Comparison of ENCODE assay signal across 9 mouse cellular contexts in genomic region chr15:12577054-12577696, GRCm38 (mm10).
DNase-seq lines count a peak whose midpoint lies in the region; ATAC-seq and TF ChIP-seq lines count a peak whose summit lies in the region.
"Had no signal": no experiment of that assay in that cellular context is flagged by ENCODE, and none has a peak within 500 bp of the region (broad histone marks: within the 10 kb centered on the region; RNA-seq: fewer than 3 reads in every experiment).

No protein-coding gene starts in this region.

- H3K9ac ChIP-seq in forebrain, embryonic 16.5 days (replicated peaks; ENCODE audit: low read depth, low read length): no peak overlapping the region
- H3K9ac ChIP-seq in hindbrain, embryonic 12.5 days: no peak overlapping the region
- no peak overlapping the region for H3K9ac ChIP-seq in lung, postnatal 0 days (replicated peaks; ENCODE audit: low read depth)

- TF ChIP-seq CTCF in layer of hippocampus, adult 2 months (conservative IDR thresholded peaks at IDR 0.05): peak; percentile 83
- peak; percentile 68 for TF ChIP-seq CTCF in lung, postnatal 0 days (IDR thresholded peaks at IDR 0.05)

- peak; percentile 61 for DNase-seq in adrenal gland, postnatal 10 days
- DNase-seq in adrenal gland, adult 8-10 months: no peak
- DNase-seq in cerebellum, adult 18-20 months: peak; percentile 40 to 51
- peak; percentile 41 to 57 for DNase-seq in layer of hippocampus, adult 2 months (ENCODE audit: low spot score in 2 of 2)
- peak; percentile 88 for DNase-seq in lung, postnatal 0 days (ENCODE audit: low spot score)
- peak; percentile 49 to 50 for DNase-seq in right cerebral cortex, postnatal 10 days (ENCODE audit: low spot score in 2 of 2)

- H3K4me2 ChIP-seq in forebrain, embryonic 16.5 days (ENCODE audit: low read length): peak overlapping the region; percentile 25; the same call in 1 of the 2 replicates
- peak overlapping the region; percentile 23; the same call in 1 of the 2 replicates for H3K4me2 ChIP-seq in hindbrain, embryonic 12.5 days (replicated peaks)
- H3K4me2 ChIP-seq in lung, postnatal 0 days (replicated peaks; ENCODE audit: low read depth, low read length): peak overlapping the region; percentile 30; the same call in 1 of the 2 replicates

- no peaks in the 10 kb centered on the region for H3K27me3 ChIP-seq in forebrain, embryonic 16.5 days (replicated peaks; ENCODE audit: control insufficient read depth, insufficient read depth, low read length)
- H3K27me3 ChIP-seq in hindbrain, embryonic 12.5 days: no peaks in the 10 kb centered on the region
- H3K27me3 ChIP-seq in lung, postnatal 0 days (replicated peaks; ENCODE audit: insufficient read depth, low read length): no peaks in the 10 kb centered on the region

- no peaks in the 10 kb centered on the region for H3K9me3 ChIP-seq in forebrain, embryonic 16.5 days (ENCODE audit: control insufficient read depth, low read length)
- H3K9me3 ChIP-seq in hindbrain, embryonic 12.5 days (replicated peaks): no peaks in the 10 kb centered on the region
- H3K9me3 ChIP-seq in lung, postnatal 0 days (ENCODE audit: low read length): no peaks in the 10 kb centered on the region

- ATAC-seq in forebrain, embryonic 16.5 days: peak; percentile 79
- peak; percentile 81 for ATAC-seq in hindbrain, embryonic 12.5 days (ENCODE audit: low FRiP score)
- peak; percentile 46 for ATAC-seq in lung, postnatal 0 days

- no peaks in the 10 kb centered on the region for H3K36me3 ChIP-seq in forebrain, embryonic 16.5 days (ENCODE audit: control insufficient read depth, insufficient read depth)
- H3K36me3 ChIP-seq in hindbrain, embryonic 12.5 days: no peaks in the 10 kb centered on the region
- no peaks in the 10 kb centered on the region for H3K36me3 ChIP-seq in lung, postnatal 0 days (ENCODE audit: insufficient read depth, low read length)

- WGBS in forebrain, embryonic 16.5 days: 15% methylated on average over 11 of the region's 11 CpGs
- WGBS in hindbrain, embryonic 12.5 days: 22% methylated on average over 11 of the region's 11 CpGs
- 19% methylated on average over 11 of the region's 11 CpGs for WGBS in lung, postnatal 0 days

- peaks cover 8% of the 10 kb centered on the region for H3K4me1 ChIP-seq in forebrain, embryonic 16.5 days (replicated peaks; ENCODE audit: control insufficient read depth, insufficient read depth, low read length)
- H3K4me1 ChIP-seq in hindbrain, embryonic 12.5 days: peaks cover 8% of the 10 kb centered on the region
- H3K4me1 ChIP-seq in lung, postnatal 0 days (ENCODE audit: insufficient read depth, low read depth, low read length): 0 out of 2 replicates have a peak, but pooled peaks cover 5% of the 10 kb centered on the region

- TF ChIP-seq EP300 in lung, postnatal 0 days (IDR thresholded peaks at IDR 0.05): 0 out of 2 replicates have a peak, but pooled peaks have one; percentile 36

- no peak overlapping the region for H3K4me3 ChIP-seq in forebrain, embryonic 16.5 days (replicated peaks; ENCODE audit: low read length)
- H3K4me3 ChIP-seq in hindbrain, embryonic 12.5 days: no peak overlapping the region
- H3K4me3 ChIP-seq in layer of hippocampus, adult 2 months: peak overlapping the region; percentile 38
- no peak overlapping the region for H3K4me3 ChIP-seq in lung, postnatal 0 days (ENCODE audit: low read depth, low read length)

- no peak overlapping the region for H3K27ac ChIP-seq in forebrain, embryonic 16.5 days (ENCODE audit: low read length)
- no peak overlapping the region for H3K27ac ChIP-seq in hindbrain, embryonic 12.5 days
- H3K27ac ChIP-seq in layer of hippocampus, adult 2 months: no peak overlapping the region
- no peak overlapping the region for H3K27ac ChIP-seq in lung, postnatal 0 days (ENCODE audit: low read length)
- H3K27ac ChIP-seq: macrophage had no signal
